Mouse (Mus musculus): ENCODE measurements around the gene Cfap157. TPM values are rescaled to one million over a fixed set of nuclear protein-coding genes. Genes with fewer than 3 reads are reported as not detected.

Gene Cfap157
- polyA plus RNA-seq, 1 experiment from 2014 or later, result 0.75 TPM

- H3K4me2 ChIP-seq (replicated peaks; ENCODE audit: low read depth, low read length), result peak within 1 kb of the TSS; percentile 76
- WGBS, result under 1% methylated on average over 46 of the region's 46 CpGs
- peak; percentile 96 for ATAC-seq (ENCODE audit: insufficient number of reproducible peaks, insufficient read depth, low FRiP score, low read depth)
- H3K9ac ChIP-seq (replicated peaks; ENCODE audit: low read depth, low read length), result 0 out of 2 replicates have a peak within 1 kb of the TSS, but pooled peaks have one; percentile 10
- H3K27ac ChIP-seq (ENCODE audit: low read length), result 0 out of 2 replicates have a peak within 1 kb of the TSS, but pooled peaks have one; percentile 23
- no peaks in the 10 kb centered on the region for H3K9me3 ChIP-seq (ENCODE audit: control insufficient read depth, low read depth, low read length)
- no peaks in the 10 kb centered on the region for H3K4me1 ChIP-seq (ENCODE audit: control insufficient read depth, insufficient read depth, low read length)
- no peaks in the 10 kb centered on the region for H3K27me3 ChIP-seq (ENCODE audit: control insufficient read depth, insufficient read depth, low read length)
- H3K4me3 ChIP-seq (ENCODE audit: low read depth, low read length), result peak within 1 kb of the TSS; percentile 51
- no peaks in the 10 kb centered on the region for H3K36me3 ChIP-seq (ENCODE audit: control insufficient read depth, insufficient read depth, low read length)
Measured at GRCm38 (mm10) chr2:32775359-32776074, 8.7 kb downstream of the Cfap157 start, which contains the start of the genes Ttc16 and Ptrh1. Ttc16 (minus strand) TSS chr2:32775633. Ptrh1 (plus strand) TSS chr2:32775786.

GRCm38 (mm10) chr2:32772626-32773279 is 11.5 kb downstream of the Cfap157 start:
- no peak for ATAC-seq (ENCODE audit: insufficient number of reproducible peaks, insufficient read depth, low FRiP score, low read depth)
- no peaks in the 10 kb centered on the region for H3K4me1 ChIP-seq (ENCODE audit: control insufficient read depth, insufficient read depth, low read length)
- no peak overlapping the region for H3K27ac ChIP-seq (ENCODE audit: low read length)

DNA sequence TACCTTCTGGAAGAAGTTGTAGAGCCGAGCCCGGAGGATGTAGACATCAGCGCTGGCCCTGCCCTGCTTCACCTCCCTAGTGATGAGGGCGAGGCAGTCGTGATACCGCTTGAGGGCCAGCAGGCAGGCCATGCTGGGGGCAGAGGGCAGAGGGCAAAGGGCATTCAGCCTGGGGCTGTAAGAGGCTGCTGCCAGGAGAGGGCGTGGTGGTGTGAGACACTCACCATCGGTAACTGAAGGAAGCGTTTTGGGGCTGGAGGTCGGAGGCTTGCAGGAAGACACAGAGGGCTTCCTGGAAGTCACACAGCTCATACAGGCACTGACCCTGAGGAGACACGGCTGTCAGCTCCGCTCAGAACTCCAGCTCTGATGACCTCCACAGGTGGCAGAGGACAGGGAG is 12.3 kb downstream of the Cfap157 start:
- H3K4me3 ChIP-seq (ENCODE audit: low read depth, low read length), result no peak overlapping the region
- 30% methylated on average over 12 of the region's 12 CpGs for WGBS
- H3K4me2 ChIP-seq (replicated peaks; ENCODE audit: low read depth, low read length), result no peak overlapping the region
- H3K27me3 ChIP-seq (ENCODE audit: control insufficient read depth, insufficient read depth, low read length), result no peaks in the 10 kb centered on the region
- no peaks in the 10 kb centered on the region for H3K4me1 ChIP-seq (ENCODE audit: control insufficient read depth, insufficient read depth, low read length)
- H3K36me3 ChIP-seq (ENCODE audit: control insufficient read depth, insufficient read depth, low read length), result no peaks in the 10 kb centered on the region
- H3K9me3 ChIP-seq (ENCODE audit: control insufficient read depth, low read depth, low read length), result no peaks in the 10 kb centered on the region
- ATAC-seq (ENCODE audit: insufficient number of reproducible peaks, insufficient read depth, low FRiP score, low read depth), result no peak
- H3K27ac ChIP-seq (ENCODE audit: low read length), result no peak overlapping the region
- H3K9ac ChIP-seq (replicated peaks; ENCODE audit: low read depth, low read length), result no peak overlapping the region

More at GRCm38 (mm10) chr2:32772626-32773279, 11.5 kb downstream of the Cfap157 start:
- H3K27me3 ChIP-seq (ENCODE audit: control insufficient read depth, insufficient read depth, low read length), result no peaks in the 10 kb centered on the region
- no peaks in the 10 kb centered on the region for H3K9me3 ChIP-seq (ENCODE audit: control insufficient read depth, low read depth, low read length)
- no peak overlapping the region for H3K4me2 ChIP-seq (replicated peaks; ENCODE audit: low read depth, low read length)
- H3K9ac ChIP-seq (replicated peaks; ENCODE audit: low read depth, low read length), result no peak overlapping the region
- H3K4me3 ChIP-seq (ENCODE audit: low read depth, low read length), result no peak overlapping the region
- 75% methylated on average over 8 of the region's 8 CpGs for WGBS
- H3K36me3 ChIP-seq (ENCODE audit: control insufficient read depth, insufficient read depth, low read length), result no peaks in the 10 kb centered on the region

DNA sequence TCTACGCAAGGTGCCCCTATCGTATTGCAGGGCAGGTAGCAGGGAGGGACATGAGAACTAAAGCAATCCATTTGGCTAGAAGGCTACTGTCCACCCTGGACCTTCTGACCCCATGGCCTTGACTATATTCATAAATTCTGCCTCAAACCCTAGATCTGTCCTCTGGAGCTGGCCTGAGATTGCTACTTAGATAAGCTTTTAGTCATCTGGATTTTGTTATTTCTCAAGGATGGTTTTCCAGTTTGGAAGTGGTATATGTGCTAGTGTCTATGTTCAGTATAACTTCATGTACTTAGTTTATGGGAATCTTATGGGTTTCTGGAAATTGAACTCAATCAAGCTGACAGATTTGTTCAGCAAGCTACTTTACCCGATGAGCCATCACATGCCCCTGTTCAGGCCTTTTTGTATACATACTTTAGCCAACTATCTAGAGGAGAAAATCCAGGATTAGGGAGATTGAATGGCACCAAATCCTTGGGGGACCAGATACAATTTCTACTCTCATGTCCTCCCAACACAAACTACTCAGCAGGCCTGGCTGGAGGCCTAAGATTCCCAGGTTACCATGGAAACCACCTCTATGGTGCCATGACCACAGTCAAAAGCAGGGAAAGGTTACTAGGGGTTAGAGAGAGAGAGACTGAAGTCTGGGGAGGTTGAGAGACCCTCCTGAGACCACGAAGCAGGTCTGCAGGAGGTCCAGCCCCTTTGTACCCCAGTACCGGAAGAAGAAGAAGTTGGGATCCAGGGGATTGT is 14.7 kb downstream of the Cfap157 start:
- no peaks in the 10 kb centered on the region for H3K4me1 ChIP-seq (ENCODE audit: control insufficient read depth, insufficient read depth, low read length)
- H3K9ac ChIP-seq (replicated peaks; ENCODE audit: low read depth, low read length), result no peak overlapping the region
- 79% methylated on average over 5 of the region's 5 CpGs for WGBS
- no peak for ATAC-seq (ENCODE audit: insufficient number of reproducible peaks, insufficient read depth, low FRiP score, low read depth)
- H3K27me3 ChIP-seq (ENCODE audit: control insufficient read depth, insufficient read depth, low read length), result no peaks in the 10 kb centered on the region
- no peaks in the 10 kb centered on the region for H3K9me3 ChIP-seq (ENCODE audit: control insufficient read depth, low read depth, low read length)
- H3K4me2 ChIP-seq (replicated peaks; ENCODE audit: low read depth, low read length), result no peak overlapping the region
- H3K27ac ChIP-seq (ENCODE audit: low read length), result no peak overlapping the region
- no peaks in the 10 kb centered on the region for H3K36me3 ChIP-seq (ENCODE audit: control insufficient read depth, insufficient read depth, low read length)
- no peak overlapping the region for H3K4me3 ChIP-seq (ENCODE audit: low read depth, low read length)

DNA sequence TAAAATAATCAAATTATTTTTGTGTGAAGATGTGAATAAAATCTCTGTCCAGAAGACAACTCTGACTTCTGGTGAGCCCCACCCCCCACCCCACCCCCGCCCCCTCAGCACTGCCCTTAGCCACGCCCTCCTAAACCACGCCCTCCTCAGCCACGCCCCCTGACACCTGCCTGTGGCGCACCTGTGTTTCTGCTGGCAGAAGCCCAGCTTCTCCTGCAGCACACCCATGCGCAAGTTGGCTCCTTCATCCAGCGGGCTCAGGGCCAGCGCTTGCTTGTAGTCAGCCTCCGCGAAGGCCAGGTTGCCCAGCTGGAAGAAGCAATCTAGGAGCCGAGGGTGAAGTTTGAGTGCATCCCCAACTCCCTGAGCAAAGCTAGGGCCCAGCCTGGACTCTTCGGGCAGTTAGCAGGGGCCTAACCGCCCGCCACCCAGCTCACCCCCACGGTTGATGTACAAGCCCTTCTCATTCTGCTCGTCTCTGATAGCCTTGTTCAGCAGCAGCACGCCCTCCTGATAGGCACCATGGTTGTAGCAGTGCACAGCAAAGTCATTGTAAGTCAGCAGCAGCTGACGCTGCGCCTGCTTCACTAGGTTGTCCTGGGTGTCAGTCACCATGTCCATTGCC is 15.5 kb downstream of the Cfap157 start:
- Histone ChIP-seq H3K27ac (ENCODE audit: low read length) (no peak overlapping the region), H3K4me1 (ENCODE audit: control insufficient read depth, insufficient read depth, low read length) (no peaks in the 10 kb centered on the region), H3K9ac (replicated peaks; ENCODE audit: low read depth, low read length) (no peak overlapping the region), H3K4me3 (ENCODE audit: low read depth, low read length) (no peak overlapping the region), H3K27me3 (ENCODE audit: control insufficient read depth, insufficient read depth, low read length) (no peaks in the 10 kb centered on the region), H3K36me3 (ENCODE audit: control insufficient read depth, insufficient read depth, low read length) (no peaks in the 10 kb centered on the region), H3K4me2 (replicated peaks; ENCODE audit: low read depth, low read length) (no peak overlapping the region), H3K9me3 (ENCODE audit: control insufficient read depth, low read depth, low read length) (no peaks in the 10 kb centered on the region)
- 51% methylated on average over 19 of the region's 19 CpGs for WGBS
- ATAC-seq (ENCODE audit: insufficient number of reproducible peaks, insufficient read depth, low FRiP score, low read depth), result no peak

DNA sequence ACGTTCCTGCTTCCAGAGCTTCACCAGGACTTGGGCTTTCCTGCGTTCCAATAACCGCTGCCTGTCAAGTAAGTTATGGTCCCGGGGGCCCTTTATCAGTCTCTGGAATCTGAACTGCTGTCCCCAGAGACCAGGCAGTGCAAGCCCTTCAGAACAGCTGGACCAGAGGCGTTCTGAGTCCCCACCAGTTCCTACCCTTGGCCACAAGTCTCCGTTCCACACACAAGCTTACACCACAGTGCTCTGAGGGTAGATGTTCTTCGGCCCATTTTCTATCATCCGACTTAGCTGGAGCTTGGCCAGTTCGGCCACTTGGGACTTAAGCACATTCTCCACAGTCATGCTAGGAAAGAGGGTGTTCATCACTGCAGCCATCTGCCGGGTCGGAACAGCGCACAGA is 17.0 kb downstream of the Cfap157 start:
- Histone ChIP-seq H3K4me1 (ENCODE audit: control insufficient read depth, insufficient read depth, low read length) (no peaks in the 10 kb centered on the region), H3K4me3 (ENCODE audit: low read depth, low read length) (no peak overlapping the region), H3K27me3 (ENCODE audit: control insufficient read depth, insufficient read depth, low read length) (no peaks in the 10 kb centered on the region), H3K9me3 (ENCODE audit: control insufficient read depth, low read depth, low read length) (no peaks in the 10 kb centered on the region), H3K9ac (replicated peaks; ENCODE audit: low read depth, low read length) (no peak overlapping the region), H3K4me2 (replicated peaks; ENCODE audit: low read depth, low read length) (no peak overlapping the region), H3K36me3 (ENCODE audit: control insufficient read depth, insufficient read depth, low read length) (peaks cover 4% of the 10 kb centered on the region; the same call in 1 of the 2 replicates), H3K27ac (ENCODE audit: low read length) (no peak overlapping the region)
- WGBS, result 76% methylated on average over 12 of the region's 12 CpGs
- ATAC-seq (ENCODE audit: insufficient number of reproducible peaks, insufficient read depth, low FRiP score, low read depth), result no peak

DNA sequence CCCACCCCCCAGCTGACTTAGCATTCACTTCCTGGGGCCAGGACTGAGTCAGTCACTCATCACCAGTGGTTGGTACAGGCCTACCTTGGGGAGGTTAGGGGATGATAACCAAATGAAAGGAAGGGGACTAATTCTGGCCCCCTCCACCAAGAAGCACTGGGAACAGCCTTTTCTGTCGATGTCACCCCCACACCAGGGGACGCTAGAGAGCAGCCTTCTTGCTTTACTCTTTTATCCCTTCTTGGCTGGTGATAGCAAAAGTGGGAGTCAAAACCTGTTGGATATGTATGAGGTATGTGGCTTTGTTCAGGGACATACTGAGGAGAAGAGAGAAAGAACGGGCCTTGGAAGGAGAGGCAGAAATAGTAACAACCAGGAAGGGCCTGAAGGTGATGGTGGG is 20.9 kb downstream of the Cfap157 start:
- H3K27me3 ChIP-seq (ENCODE audit: control insufficient read depth, insufficient read depth, low read length), result no peaks in the 10 kb centered on the region
- H3K4me1 ChIP-seq (ENCODE audit: control insufficient read depth, insufficient read depth, low read length), result no peaks in the 10 kb centered on the region
- 73% methylated on average over 3 of the region's 3 CpGs for WGBS
- no peak overlapping the region for H3K4me3 ChIP-seq (ENCODE audit: low read depth, low read length)
- H3K36me3 ChIP-seq (ENCODE audit: control insufficient read depth, insufficient read depth, low read length), result peaks cover 15% of the 10 kb centered on the region
- no peak overlapping the region for H3K4me2 ChIP-seq (replicated peaks; ENCODE audit: low read depth, low read length)
- H3K27ac ChIP-seq (ENCODE audit: low read length), result no peak overlapping the region
- no peaks in the 10 kb centered on the region for H3K9me3 ChIP-seq (ENCODE audit: control insufficient read depth, low read depth, low read length)
- no peak for ATAC-seq (ENCODE audit: insufficient number of reproducible peaks, insufficient read depth, low FRiP score, low read depth)
- H3K9ac ChIP-seq (replicated peaks; ENCODE audit: low read depth, low read length), result no peak overlapping the region

GRCm38 (mm10) chr2:32761859-32762258 is 22.4 kb downstream of the Cfap157 start:
- 87% methylated on average over 4 of the region's 4 CpGs for whole genome bisulfite sequencing
- no peak overlapping the region for H3K4me3 ChIP-seq (ENCODE audit: low read depth, low read length)
- no peaks in the 10 kb centered on the region for H3K4me1 ChIP-seq (ENCODE audit: control insufficient read depth, insufficient read depth, low read length)
- H3K4me2 ChIP-seq (replicated peaks; ENCODE audit: low read depth, low read length), result no peak overlapping the region
- H3K9ac ChIP-seq (replicated peaks; ENCODE audit: low read depth, low read length), result no peak overlapping the region
- H3K27me3 ChIP-seq (ENCODE audit: control insufficient read depth, insufficient read depth, low read length), result no peaks in the 10 kb centered on the region
- H3K27ac ChIP-seq (ENCODE audit: low read length), result no peak overlapping the region
- no peak for ATAC-seq (ENCODE audit: insufficient number of reproducible peaks, insufficient read depth, low FRiP score, low read depth)
- no peaks in the 10 kb centered on the region for H3K9me3 ChIP-seq (ENCODE audit: control insufficient read depth, low read depth, low read length)
- peaks cover 15% of the 10 kb centered on the region for H3K36me3 ChIP-seq (ENCODE audit: control insufficient read depth, insufficient read depth, low read length)

All from stomach, embryonic 14.5 days (tissue).